Mouse (Mus musculus): ENCODE measurements at regions not wholly inside any gene's neighbourhood (a gene's known extent, or its start where the extent isn't known, plus 50 kb on each side); places are given as distances from the start of the nearest gene placed in this dataset.
A peak's percentile ranks its signal among the peaks of the same experiment; 100 is the strongest.

DNA sequence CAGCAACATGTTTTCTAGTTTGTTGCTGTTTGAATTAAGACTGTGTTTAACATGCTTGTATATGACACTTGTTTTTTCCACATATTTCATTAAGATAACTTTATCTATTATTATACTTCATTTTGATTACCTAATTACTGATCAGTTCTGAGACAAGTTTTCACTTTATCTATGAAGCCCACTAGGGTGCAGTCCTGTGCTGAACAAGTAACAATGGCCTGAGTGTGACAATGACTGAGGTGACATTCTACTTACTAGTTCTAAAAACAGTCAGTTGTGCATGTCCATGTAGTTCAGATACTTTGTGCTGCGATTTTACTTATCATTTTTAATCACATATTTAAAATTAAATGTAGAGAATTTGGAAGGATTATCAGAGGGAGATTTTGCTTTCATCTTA is 1795.2 kb upstream of the Gm37988 start:
- Histone ChIP-seq H3K9me3 (replicated peaks) (no peaks in the 10 kb centered on the region), H3K27me3 (no peaks in the 10 kb centered on the region), H3K9ac (no peak overlapping the region), H3K4me3 (replicated peaks) (no peak overlapping the region), H3K4me2 (replicated peaks) (no peak overlapping the region), H3K4me1 (no peaks in the 10 kb centered on the region), H3K36me3 (no peaks in the 10 kb centered on the region), H3K27ac (replicated peaks) (no peak overlapping the region)
- ATAC-seq (ENCODE audit: insufficient number of reproducible peaks, low FRiP score, low TSS enrichment, low read depth) = no peak
- WGBS = 78% methylated on average over 1 of the region's 1 CpGs

DNA sequence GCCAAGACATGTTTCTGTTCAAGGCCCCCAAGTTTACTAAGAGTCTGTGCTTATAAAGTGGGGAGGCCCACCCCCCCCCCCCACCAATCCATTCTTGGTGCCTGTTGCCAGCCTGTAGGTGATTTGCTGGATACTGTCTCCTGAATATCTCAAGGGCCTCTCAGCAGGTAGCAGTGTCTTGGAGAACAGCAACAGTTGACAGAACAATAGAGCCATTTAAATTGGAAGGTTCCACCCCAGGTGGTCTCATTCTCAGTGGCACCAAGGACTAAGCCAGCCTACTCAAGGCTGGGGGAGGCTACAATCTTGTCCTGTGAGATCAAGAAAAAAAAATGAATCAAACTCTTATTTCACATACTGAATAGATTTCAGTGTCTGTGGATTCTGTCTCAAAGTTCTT is 1744.9 kb upstream of the Gm37988 start:
- H3K9ac ChIP-seq = no peak overlapping the region
- H3K9me3 ChIP-seq (replicated peaks) = no peaks in the 10 kb centered on the region
- H3K27me3 ChIP-seq = no peaks in the 10 kb centered on the region
- H3K4me3 ChIP-seq (replicated peaks) = no peak overlapping the region
- H3K4me1 ChIP-seq = no peaks in the 10 kb centered on the region
- ATAC-seq (ENCODE audit: insufficient number of reproducible peaks, low FRiP score, low TSS enrichment, low read depth) = no peak
- H3K4me2 ChIP-seq (replicated peaks) = no peak overlapping the region
- no peak overlapping the region for H3K27ac ChIP-seq (replicated peaks)
- no peaks in the 10 kb centered on the region for H3K36me3 ChIP-seq

DNA sequence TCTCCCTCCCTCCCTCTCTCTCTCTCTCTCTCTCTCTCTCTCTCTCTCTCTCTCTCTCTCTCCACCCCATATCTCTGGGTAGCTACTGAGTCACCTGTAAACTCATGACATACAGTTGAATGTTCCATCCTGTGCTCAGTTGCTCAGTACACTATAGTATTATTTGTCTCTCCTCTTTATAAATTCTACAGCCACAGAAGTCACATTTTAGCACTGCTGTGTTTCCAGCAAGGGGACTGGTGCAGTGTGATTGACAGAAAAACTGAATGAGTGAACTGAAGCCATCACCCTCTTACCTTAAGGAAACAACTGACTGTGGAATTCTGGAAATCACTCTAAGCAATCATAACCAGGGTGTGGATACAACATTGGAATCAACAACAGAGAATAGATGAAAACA is 1713.3 kb upstream of the Gm37988 start:
- no peaks in the 10 kb centered on the region for H3K9me3 ChIP-seq (replicated peaks)
- ATAC-seq (ENCODE audit: insufficient number of reproducible peaks, low FRiP score, low TSS enrichment, low read depth) = no peak

DNA sequence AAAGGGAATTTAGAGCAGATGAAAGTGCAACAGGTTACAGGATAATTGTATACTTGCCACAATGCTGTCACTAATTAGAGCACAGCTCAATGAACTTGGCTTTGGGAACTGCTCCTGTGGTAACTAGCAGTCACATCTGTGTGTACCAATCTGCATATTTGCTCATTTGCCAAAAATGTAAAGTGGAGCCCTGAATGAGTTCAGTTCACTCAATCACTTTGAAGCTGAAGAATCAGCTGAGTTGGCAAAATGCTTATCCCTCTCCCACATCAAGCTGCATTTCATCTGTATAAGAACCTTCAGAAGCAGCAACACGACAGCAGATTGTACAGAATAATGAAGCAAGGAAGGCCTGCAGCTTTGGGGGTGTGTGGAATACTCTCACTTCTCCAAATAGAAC is 1712.8 kb upstream of the Gm37988 start:
- Histone ChIP-seq H3K9ac (no peak overlapping the region), H3K4me2 (replicated peaks) (no peak overlapping the region), H3K27ac (replicated peaks) (no peak overlapping the region), H3K27me3 (no peaks in the 10 kb centered on the region), H3K4me1 (no peaks in the 10 kb centered on the region), H3K36me3 (no peaks in the 10 kb centered on the region), H3K9me3 (replicated peaks) (no peaks in the 10 kb centered on the region), H3K4me3 (replicated peaks) (no peak overlapping the region)
- peak; percentile 29; the same call in 1 of the 2 replicates for ATAC-seq (ENCODE audit: insufficient number of reproducible peaks, low FRiP score, low TSS enrichment, low read depth)
- 31% methylated on average over 1 of the region's 1 CpGs for WGBS

More for the DNA sequence above, 1713.3 kb upstream of the Gm37988 start:
- Histone ChIP-seq H3K36me3 (no peaks in the 10 kb centered on the region), H3K27ac (replicated peaks) (no peak overlapping the region), H3K27me3 (no peaks in the 10 kb centered on the region), H3K4me1 (no peaks in the 10 kb centered on the region), H3K9ac (no peak overlapping the region), H3K4me2 (replicated peaks) (no peak overlapping the region), H3K4me3 (replicated peaks) (no peak overlapping the region)

DNA sequence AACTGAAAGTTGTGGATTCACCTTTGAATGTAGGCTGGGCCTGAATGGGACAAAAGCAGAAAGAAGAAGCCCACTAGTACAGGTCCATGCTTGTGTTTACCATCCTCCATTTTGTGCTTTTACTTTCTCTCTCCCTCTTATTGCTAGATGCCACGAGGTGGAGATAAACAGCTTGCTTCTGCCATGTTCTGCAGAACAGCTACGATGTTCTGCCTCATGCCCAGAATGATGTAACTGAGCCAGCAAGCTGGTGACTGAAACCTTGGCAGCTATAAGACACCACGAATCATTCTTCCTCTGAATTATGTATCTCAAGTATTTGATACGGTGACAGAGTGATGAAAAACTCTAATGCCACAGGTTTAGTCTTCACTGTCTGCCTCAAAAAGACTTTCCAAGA is 1694.1 kb upstream of the Gm37988 start:
- Histone ChIP-seq H3K4me1 (no peaks in the 10 kb centered on the region), H3K4me3 (replicated peaks) (no peak overlapping the region), H3K27me3 (no peaks in the 10 kb centered on the region), H3K9me3 (replicated peaks) (no peaks in the 10 kb centered on the region), H3K27ac (replicated peaks) (no peak overlapping the region), H3K4me2 (replicated peaks) (no peak overlapping the region), H3K36me3 (no peaks in the 10 kb centered on the region), H3K9ac (no peak overlapping the region)
- 76% methylated on average over 4 of the region's 4 CpGs for WGBS
- no peak for ATAC-seq (ENCODE audit: insufficient number of reproducible peaks, low FRiP score, low TSS enrichment, low read depth)

DNA sequence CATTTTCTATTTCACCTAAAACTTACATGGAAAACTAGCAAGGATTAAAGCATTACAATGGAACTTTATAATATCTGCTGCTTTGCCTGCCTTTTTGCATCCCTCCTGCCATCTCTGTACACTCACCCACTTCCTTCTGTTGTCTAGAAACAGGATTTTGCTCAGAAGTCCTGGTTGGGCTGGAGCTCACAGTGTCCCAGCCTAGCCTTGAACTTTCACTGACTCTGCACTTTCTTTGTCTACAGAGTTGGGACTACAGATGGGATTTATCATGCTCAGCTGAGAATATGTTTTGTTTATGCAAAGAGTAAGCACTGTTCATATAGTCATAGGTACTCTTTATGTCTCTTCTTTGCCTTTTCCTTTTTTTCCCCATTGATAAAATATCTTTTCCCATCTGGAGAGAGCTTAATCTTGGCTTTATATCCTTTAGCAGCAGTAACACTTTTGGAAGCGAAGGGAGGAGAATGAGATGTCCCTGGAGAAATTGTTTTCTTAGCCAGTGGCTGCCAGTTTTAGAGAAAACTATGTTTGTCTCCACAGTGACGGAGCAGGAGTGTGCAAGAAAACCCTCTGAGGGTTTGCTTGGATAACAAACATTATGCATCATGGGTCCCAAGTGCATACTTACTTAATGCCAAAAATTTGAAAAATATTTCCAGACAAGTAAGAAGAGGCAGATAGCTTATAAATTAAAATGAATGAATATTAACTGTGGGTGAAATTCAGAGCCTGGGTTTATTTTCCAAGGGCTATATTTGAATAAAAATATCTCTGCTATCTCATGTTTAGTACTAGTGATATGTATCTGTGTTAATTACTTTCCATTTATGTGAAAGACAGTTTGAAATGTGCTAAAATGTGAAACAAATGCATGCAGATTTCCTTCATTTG is 1687.9 kb upstream of the Gm37988 start:
- no peak overlapping the region for H3K4me2 ChIP-seq (replicated peaks)
- no peaks in the 10 kb centered on the region for H3K36me3 ChIP-seq
- no peak for ATAC-seq (ENCODE audit: insufficient number of reproducible peaks, low FRiP score, low TSS enrichment, low read depth)
- H3K27ac ChIP-seq (replicated peaks) = no peak overlapping the region
- H3K9ac ChIP-seq = no peak overlapping the region
- H3K4me1 ChIP-seq = no peaks in the 10 kb centered on the region
- no peak overlapping the region for H3K4me3 ChIP-seq (replicated peaks)
- H3K9me3 ChIP-seq (replicated peaks) = no peaks in the 10 kb centered on the region
- H3K27me3 ChIP-seq = no peaks in the 10 kb centered on the region
- 50% methylated on average over 2 of the region's 2 CpGs for WGBS

DNA sequence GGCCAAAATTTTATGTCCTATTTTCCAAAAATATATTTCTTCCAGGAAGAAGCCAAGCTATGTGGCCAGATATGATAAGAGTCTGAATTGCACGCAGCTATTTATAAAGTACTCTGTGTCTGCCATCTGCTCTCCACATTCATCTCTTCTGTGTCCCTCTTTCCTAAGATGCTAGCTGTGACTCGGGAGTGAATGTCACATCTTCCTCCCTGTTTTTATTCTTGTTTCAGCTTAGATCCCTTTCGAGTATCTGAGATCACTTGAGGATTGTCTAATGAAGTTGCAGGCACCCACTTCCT is 1687.4 kb upstream of the Gm37988 start:
- H3K9me3 ChIP-seq (replicated peaks) = no peaks in the 10 kb centered on the region
- no peak overlapping the region for H3K4me2 ChIP-seq (replicated peaks)
- H3K27ac ChIP-seq (replicated peaks) = no peak overlapping the region
- no peaks in the 10 kb centered on the region for H3K4me1 ChIP-seq
- H3K27me3 ChIP-seq = no peaks in the 10 kb centered on the region
- WGBS = 56% methylated on average over 3 of the region's 3 CpGs
- H3K36me3 ChIP-seq = no peaks in the 10 kb centered on the region
- no peak overlapping the region for H3K4me3 ChIP-seq (replicated peaks)
- ATAC-seq (ENCODE audit: insufficient number of reproducible peaks, low FRiP score, low TSS enrichment, low read depth) = no peak
- H3K9ac ChIP-seq = no peak overlapping the region

DNA sequence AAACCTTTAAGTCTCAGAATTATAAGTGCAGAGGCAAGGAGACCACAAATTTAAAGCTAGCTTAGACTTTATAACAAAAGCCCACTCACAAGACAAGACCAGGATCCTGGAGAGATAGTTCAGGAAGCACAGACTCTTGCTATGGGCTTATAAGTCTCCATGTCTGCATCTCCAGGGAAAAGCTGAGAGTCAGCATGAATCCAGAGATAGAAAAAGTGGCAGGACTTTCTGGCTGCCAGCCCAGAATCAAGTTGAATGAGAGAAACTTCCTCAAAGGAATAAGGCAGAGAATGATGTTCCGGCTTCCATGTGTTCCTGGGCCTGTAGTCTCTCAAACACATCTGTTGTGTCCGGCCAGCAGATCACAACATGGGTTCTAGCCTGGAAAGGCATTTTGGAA is 1686.4 kb upstream of the Gm37988 start:
- H3K9ac ChIP-seq = no peak overlapping the region
- H3K9me3 ChIP-seq (replicated peaks) = no peaks in the 10 kb centered on the region
- no peaks in the 10 kb centered on the region for H3K36me3 ChIP-seq
- H3K4me3 ChIP-seq (replicated peaks) = no peak overlapping the region
- no peaks in the 10 kb centered on the region for H3K4me1 ChIP-seq
- H3K27me3 ChIP-seq = no peaks in the 10 kb centered on the region
- ATAC-seq (ENCODE audit: insufficient number of reproducible peaks, low FRiP score, low TSS enrichment, low read depth) = no peak
- no peak overlapping the region for H3K4me2 ChIP-seq (replicated peaks)
- H3K27ac ChIP-seq (replicated peaks) = no peak overlapping the region
- WGBS = 64% methylated on average over 2 of the region's 2 CpGs

DNA sequence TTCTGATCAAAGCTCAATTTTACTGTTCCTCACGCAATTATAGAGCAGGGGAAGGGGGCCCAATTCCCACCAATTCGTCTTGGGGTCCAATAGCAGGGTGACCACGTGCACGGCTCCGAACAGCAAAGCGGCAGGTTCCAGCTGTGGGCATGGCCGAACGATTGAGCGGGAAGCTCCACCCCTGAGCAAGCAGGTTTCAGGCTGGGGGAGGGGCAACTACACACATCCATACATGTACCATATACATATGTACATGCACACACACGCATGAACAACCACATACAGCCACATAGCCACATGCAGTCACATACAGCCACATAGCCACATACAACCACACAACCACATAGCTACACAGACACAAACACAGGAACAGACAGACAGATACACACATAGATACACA is 1685.9 kb upstream of the Gm37988 start:
- ATAC-seq (ENCODE audit: insufficient number of reproducible peaks, low FRiP score, low TSS enrichment, low read depth) = no peak
- Histone ChIP-seq H3K4me3 (replicated peaks) (no peak overlapping the region), H3K9me3 (replicated peaks) (no peaks in the 10 kb centered on the region), H3K36me3 (no peaks in the 10 kb centered on the region), H3K27ac (replicated peaks) (no peak overlapping the region), H3K9ac (no peak overlapping the region), H3K27me3 (no peaks in the 10 kb centered on the region), H3K4me2 (replicated peaks) (no peak overlapping the region), H3K4me1 (no peaks in the 10 kb centered on the region)
- WGBS = 88% methylated on average over 10 of the region's 10 CpGs

Data from embryonic facial prominence, embryonic 15.5 days (tissue).